Mouse (Mus musculus) left cerebral cortex, postnatal 25 days (tissue): ENCODE measurements at regions not wholly inside any gene's neighbourhood (a gene's known extent, or its start where the extent isn't known, plus 50 kb on each side); places are given as distances from the start of the nearest gene placed in this dataset.

ENCODE experiments used
- DNase-seq, 2 experiments: peaks; one replicate each; pipeline ENCODE4 v3.0.0; 2022; ENCODE audit warnings: low spot score in 2 of 2, mixed read lengths in 1 of 2
- intact Hi-C: fragments of 180-260 bp; cut with DNase I; formaldehyde crosslinking; loops from one replicate; pipeline ENCODE4 v1.15.1; 2025

DNA sequence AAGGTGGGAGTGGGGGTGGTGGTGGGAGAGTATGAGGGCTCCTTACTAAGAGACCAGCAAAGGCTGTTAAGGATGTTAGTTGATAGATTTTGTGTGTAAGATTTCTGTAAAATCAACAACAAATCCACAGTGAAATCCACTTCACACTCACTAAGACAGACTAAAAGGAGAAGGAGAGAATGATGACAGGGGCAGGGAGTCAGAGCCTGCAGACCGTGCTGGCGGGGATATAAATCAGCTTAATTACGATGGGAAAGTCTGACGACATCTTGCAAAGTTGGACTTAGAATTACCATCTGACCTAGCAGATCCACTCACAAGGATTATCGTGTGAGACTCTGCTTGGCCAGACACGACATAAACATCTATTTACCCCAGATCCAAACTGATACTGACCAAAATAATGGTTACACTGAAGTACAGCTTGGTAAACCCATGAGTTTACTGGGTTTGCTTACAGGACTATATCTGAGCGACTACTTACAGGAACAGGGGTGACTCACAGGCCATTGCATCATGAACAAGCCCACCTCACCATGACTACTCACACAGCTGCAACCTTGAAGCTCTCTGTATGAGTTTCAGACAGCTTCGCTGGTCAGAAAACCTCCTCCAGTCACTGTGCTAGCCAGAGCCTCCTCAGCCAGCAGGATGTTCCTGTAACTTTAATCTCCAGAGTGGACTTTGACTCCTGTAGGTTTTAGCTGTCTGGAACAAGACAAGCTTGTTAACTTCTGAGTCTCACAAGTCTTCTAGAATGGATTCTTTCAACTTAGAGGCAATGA lies 50.5 kb upstream of the Ednra start:
- DNase-seq: no peak
- intact Hi-C loops: no loop called here

DNA sequence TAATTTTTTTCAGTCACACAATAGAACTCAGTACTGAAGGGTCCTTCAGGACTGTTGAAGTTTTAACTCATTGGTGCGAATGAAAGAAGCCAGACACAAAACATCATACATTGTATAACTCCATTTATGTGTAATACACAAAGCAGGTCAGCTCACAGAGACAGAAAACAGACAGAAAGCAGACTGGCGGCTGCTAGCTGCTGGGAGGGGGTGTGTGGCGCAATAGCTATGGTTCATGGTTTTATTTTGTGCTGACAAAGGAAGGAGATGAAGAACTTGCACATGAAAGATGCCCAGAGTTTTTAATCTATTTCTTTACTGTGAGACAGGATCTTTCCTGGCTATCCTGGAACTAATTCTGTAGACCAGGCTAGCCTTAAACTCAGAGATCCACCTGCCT lies 51.3 kb upstream of the Ednra start:
- DNase-seq: no peak
- intact Hi-C loops: no loop called here

DNA sequence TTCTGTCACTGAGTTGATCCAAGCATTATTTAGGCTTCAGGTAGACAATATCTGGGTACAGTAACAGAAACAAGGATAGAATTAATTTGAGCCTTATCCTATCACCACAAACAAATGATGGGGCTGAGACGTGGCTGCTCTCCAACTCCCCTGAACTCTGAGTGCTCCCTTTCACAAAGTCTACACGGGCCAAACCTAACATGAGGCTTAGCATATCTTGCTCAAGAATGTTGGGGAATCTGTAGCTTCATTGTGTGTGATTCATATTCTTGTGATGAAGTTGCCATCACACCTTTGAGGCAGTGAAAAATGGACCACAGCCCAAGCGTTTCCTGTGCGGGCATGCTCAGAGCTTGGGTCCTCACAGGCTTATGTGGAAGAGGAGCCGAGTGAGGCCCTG lies 53.3 kb upstream of the Ednra start:
- DNase-seq: no peak
- intact Hi-C loops: no loop called here

DNA sequence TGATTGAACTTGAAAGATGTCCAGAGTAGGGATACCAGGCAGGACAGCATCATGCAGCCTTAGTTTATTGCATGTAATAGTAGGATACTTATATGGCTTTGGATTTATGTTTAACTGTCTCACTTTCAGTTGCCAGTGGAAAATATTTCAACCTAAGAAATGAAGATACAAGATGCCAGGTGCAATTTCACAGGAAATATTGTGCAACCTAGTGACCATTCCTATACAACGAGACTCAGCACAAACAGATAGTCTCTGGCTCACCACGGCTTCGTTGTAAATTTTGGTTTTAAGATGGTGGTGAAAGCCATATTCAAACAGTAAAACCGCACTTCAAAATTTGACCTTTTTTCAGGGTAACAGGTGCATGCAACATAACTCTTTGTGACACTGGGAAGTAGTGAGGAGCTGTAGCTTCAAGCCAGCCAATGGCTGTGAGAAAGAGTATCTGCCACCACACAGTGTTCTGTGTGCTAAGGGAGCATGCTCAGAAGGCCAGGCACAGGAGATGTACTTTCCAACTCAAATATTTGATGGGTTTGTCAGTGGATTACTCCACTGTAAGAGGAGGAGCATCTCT lies 61.5 kb upstream of the Ednra start:
- intact Hi-C loops: no loop called here

DNA sequence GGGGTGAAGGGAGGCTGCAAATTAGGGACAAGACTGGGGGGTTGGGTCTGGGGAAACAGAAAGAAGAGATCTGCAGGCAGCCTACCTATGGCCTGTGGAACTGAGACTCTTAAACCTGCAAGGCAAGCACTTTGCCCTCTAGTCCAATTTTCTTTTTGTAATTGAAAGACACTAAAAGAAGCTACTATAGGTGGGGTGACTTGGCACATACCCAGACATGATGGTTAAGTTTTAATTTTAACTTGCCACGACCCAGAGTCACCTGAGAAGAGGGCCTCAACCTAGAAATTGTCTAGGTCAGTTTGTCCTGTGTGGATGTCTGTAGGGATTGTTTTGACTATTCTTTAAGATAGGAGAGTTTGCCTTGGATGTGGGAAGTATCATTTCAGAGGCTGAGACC lies 70.6 kb upstream of the Ednra start:
- intact Hi-C loops: no loop called here
- DNase-seq: no peak

More for the DNA sequence above, 61.5 kb upstream of the Ednra start:
- no peak for DNase-seq

DNA sequence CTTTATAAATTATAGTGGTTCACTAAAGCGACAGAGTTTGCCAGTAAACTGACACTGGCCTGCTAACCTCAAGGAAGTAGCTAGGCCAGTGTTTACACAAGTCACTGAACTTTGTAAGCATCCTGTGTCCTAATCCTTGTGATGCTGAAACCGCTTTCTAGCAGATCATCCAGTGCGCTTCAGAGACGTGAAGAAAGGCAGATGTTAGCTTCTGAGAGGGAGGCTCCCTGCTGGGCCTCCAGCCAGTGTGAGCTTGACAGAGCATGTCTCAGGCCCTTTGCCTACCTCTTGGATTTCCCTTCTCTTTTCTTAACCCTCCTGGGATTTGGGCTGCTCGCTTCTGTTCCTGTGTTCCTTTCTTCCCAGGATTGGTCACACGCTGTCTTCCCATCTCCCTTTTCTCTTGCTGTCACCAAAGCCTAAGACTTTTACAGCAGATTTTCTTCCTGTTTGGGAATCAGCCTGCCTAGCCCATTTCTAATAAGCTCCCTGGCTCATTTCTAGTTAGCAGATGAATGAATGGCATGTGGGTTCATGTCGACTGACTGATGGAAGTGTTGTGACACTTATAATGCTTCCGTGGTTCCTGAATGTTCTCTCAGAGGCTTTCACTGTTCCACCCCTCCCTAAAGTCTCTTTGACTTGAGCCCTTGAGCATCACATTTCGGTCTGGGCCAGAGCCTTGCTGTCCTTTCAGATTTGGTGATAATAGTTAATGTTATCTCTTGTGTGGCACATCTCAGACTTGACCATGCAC lies 79.1 kb upstream of the Ednra start:
- no peak for DNase-seq
- intact Hi-C loops: no loop called here

DNA sequence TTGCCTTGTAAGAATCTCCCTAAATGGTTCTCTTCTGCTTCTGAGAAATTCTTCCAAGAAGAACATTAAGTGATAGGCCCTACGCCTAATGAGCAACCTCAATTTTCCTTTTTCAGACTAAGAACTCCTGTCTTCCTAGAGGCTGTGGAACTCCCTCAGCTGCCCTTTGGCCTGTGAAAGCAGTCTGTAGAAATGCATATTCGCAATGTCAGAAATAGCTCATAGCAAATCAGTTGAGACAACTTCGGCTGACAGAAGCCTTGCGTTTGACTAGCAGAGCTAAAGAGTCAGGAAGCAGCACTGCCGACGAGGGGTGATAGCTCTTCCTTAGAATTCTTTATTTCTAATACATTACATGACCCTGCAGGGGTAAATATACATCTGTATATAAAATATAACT lies 80.3 kb upstream of the Ednra start:
- intact Hi-C loops: no loop called here
- DNase-seq: no peak

DNA sequence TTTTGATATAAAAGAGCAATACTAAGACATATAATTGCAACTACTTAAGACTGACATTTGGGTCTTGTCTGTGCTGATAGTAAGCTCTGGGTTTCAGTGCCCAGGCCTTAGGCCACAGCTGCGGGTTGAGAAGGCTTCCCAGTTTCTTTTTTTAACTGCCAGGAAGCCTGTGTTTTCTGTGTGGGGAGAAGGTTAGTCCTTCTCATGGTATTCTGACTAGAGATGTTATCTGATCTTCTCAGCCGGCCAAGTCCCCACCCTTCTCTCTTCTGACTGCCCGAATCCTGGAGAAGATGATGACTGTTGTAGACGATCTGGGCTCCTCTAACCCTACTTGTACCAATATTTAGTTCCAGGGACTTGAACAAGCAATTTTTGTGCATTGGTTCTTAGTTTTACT lies 80.7 kb upstream of the Ednra start:
- intact Hi-C loops: no loop called here
- DNase-seq: no peak

DNA sequence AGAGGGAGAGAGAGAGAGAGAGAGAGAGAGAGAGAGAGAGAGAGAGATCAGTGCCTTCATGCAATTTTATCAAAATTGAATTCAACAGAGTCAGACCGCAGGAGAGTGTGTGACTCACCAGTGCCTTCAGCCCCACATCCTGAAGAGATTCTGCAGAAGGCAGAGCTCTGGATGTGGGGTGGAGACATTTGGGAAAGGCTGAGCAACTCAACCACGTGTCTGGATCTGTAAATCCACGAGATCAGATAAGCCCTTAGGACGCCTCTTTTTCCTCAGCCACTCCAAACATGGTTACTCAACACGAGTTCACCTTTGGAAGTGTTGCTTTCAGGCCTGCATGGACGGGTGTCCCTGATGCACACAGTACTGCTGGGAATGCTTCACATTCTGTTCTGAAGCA lies 81.4 kb upstream of the Ednra start:
- DNase-seq: no peak

DNA sequence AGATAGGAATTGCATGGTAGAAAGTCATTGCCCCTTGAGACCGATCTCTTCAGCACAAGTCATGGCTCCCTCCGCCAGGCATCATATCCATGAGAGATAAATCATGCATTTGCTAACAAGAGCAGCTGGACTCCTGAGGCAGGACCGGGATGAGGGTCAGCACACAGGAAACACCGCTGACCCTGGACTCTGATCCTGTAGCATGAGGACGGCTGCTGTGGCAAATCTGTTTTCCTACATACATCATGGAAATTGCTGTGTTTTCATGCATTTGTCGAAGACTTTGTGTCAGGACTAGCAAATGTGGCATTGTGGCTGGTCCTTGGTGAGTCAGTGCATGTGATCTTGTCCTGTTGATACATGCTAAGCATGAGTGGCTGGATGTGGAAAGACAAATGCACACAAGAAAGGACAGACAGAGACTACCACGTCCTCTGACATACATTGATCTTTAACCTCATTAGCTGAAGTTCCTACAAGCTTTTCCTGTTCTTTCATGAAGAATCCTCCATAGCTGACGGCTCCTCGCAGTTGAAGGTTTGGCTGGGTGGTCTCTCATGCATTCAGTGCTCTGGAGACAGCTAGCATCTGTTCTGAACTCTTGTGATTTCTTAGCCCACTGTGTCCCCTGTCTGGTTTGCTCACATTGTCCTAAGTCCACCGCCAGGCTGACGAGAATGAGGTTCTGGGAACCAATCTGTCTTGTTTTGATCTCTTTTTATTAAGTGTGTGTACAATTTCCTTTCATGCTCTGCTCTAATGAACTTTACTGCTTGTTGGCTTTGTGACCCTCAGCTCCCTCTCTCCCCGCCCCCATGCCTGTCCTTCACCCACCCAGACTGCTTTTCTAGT lies 90.8 kb upstream of the Ednra start:
- intact Hi-C loops: no loop called here
- DNase-seq: no peak

More for the DNA sequence above, 81.4 kb upstream of the Ednra start:
- intact Hi-C loops: no loop called here

DNA sequence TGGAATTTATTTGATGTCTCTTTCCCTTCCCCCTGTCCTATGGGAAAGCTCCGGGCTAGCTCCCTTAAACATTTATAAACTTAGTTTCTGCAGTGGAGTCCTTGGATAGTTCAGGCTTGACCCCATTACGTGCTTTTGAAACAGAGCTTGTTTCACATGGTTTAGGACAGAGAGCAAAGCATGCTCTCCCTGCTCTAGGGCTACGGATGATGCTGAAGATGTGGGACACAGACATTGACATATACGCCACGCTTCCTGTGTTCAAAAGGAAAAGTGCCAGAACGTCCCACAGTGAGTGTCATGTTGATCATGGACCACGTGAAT lies 91.3 kb upstream of the Ednra start:
- intact Hi-C loops: no loop called here
- DNase-seq: no peak

DNA sequence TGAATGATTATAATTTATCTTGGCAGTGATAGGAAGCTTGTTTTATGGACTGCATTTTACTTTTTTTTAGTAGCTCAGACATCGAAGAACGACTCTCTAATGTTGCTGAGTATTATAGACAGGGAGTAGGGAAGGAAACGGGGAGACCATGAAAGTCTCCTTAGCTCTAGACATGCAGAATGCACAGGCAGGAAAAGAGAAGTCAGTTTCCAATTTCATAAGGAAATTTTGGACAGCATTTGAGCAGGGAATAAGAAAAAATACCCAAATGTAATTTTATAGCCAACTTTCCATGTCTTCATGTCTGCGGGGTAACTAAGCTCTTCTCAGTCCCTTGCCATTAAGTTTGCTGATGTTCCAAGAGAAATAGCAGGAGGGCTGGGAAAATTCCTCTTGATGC lies 92.0 kb upstream of the Ednra start:
- no peak for DNase-seq
- intact Hi-C loops: no loop called here

DNA sequence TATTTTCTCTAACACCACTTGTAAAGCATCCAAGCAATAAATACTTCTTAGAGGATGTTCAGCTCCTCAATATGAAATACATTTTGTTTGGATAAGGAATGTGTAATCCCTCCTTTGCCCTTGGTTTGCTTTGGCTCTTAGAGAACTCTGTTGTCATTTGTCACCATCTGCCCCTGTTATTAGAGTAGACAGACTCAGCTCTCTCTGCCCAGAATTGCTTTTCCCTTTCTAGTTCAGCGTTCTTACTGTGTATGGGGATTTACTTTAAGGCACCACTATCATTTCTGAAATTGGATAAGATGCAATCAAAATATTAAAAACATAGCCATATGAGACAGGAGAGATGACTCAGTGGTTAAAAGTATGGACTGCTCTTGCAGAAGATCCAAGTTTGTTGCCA lies 101.5 kb upstream of the Ednra start:
- no peak for DNase-seq
- intact Hi-C loops: no loop called here

DNA sequence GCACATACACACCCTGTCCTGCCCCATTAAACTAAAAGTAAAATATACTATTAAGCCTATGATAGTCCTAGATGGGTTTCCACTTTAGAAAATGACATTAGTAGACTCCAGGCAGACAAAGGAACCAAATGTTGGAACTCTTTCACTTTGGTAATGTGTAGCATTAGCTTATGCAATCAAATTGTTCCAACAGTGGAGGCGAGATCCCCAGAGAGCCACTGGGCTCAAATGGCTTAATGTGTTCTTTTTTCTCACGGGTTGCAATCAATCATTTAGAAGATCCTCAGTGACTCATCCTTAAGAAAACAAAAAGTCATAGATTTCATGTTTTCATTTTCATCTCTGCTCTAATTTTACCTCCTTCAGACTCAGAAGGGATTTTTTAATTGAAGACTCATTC lies 102.0 kb upstream of the Ednra start:
- DNase-seq: no peak
- intact Hi-C loops: no loop called here

DNA sequence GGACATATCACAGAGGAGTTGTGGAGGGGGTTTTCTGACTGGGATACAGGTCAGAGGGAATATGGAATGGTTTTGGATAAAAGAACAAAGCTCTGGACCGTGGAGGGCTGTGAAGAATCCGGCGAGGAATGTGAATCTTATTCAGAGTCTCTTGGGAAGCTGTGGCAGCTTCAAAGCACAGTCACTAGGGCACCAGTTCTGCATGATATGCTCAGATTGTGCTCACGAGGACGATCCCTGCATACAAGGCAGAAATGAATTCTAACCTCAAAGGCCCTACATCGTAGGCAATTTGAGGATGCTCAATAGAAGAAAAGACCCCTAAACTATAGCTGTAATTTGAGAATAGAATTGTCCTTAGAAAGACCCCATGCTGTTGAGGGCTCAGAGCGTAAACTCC lies 103.8 kb upstream of the Ednra start:
- no peak for DNase-seq
- intact Hi-C loops: no loop called here

DNA sequence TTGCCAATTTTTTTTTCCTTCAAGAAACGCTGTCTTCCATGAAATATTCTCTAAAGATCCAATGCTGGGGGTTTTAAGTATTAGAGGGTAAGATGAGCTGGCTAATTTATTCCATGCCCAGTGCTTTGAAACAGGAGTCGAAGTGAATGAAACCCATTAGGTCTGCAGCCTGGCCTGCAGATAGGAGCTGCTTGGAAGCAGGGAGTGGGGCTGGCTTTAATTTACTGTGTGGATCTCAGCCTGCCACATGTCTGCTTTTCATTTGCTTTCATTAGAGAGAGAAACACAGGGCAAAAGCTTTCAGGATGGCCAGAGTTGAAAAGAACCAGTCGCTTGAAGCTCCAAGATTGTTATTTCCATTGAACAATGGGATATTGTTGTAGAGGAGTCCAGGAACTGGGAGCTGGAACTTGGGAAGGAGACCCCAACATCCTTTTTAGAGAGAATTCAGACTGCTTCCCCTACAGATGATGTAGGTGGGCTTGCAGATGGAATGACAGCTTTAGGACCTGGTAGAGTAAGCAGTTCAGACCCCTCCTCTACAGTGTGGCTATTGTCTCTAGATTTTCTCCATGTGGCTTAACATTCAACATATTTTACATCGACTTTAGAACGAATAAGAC lies 105.0 kb upstream of the Ednra start:
- no peak for DNase-seq
- intact Hi-C loops: no loop called here

DNA sequence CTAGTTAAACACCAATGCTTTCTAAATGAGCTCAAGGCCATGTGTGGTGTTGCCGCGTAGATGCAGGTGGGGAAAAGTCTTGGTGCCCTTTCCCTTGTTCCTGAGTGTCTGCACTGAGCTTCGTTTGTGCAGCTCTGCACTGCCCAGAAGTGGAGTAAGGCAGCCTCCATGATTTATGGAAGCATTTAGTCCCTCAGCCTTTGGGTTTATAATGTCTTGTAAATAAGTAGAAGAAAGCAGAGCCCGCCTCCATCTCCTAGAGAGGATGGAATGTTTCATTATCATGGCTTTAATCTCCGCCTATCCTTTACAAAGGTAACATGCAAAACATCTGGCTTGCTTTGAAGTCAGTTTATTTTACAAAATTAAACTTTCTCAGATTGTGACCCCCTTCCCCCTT lies 105.5 kb upstream of the Ednra start:
- intact Hi-C loops: no loop called here
- no peak for DNase-seq

DNA sequence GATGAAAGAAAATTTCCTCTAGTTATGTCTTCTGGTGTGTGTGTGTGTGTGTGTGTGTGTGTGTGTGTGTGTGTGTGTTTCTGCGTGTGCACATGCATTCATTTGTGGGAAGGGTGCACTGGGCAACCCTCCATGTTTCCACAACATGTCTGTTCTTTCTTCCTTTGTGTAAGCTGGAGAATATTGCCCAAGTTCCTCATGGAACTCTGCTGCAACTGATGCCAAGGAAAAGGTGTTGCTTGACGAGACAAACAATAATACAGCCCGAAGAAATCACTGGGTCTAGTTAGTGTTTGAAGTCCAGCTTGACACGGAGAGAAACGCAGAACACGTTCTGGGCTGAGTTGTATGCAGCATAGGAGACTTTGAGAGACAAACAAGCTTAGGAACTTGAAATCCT lies 110.0 kb upstream of the Ednra start:
- DNase-seq: no peak
- intact Hi-C loops: no loop called here

DNA sequence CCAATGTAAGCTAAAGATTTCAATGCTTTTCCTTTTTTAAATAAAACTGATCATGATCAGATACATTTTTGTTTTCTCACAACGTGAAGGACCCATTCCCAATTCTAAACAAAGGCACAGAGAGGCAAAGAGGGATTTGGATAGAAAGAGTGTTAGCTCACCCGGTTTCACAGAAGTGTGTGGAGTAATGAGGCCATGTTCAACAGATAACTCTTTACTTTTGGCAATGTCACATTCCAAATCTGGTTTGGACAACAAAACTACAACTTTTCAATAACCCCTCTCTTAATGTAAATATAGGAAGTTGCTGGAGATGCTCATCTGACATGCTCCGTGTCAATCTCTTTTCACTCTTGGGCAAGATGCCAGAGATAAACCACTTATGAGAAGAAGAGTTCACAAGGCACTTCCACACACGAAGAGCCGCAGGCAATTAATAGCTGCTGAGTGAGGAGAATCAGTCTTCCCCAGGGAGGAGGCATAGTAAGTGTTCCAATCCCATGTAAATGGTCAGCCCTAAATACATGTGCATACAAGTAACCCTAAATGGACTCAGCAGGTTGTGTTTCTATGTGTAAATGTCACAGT lies 112.7 kb upstream of the Ednra start:
- intact Hi-C loops: no loop called here
- no peak for DNase-seq
